Mouse (Mus musculus): Measurements from ENCODE around the gene Tmem108. TPM values are rescaled to one million over a fixed set of nuclear protein-coding genes. Genes with fewer than 3 reads are reported as not detected.

Tmem108 gene
- total RNA-seq (2021): under 1 TPM; 0.07 to 0.29 TPM
- long read RNA-seq, experiment 1, partial matches to known transcripts: 0 of 1 reads
- long read RNA-seq, experiment 1, other reads (novel, unspliced or antisense): 0 of 1 reads
- long read RNA-seq, experiment 2: 0 reads

DNA sequence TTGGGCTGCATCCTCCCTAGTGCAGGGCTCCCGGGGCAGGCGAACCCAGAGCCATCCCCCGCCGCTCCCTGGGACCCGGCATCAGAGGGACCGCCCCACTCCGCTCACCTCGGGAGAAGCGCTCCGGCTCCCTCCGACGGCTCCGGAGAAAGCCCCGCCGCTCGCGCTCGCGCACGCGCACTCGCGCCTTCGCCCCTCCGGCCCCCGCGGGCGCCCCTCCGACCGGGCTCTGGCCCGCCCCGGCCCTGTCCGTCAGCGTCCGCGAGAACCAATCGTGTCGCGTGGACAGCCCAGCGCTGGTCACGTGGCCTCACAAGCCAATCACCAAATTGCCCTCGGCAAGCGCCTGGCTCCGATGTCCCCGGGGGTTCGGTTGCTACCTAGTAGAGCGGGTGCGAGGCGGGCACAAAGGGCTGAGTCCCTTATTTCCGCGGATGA, at the start of gene Tmem108:
Gene Tmem108 (minus strand): TSS at position 191 of the 438 bp plus-strand sequence.
- DNase-seq: peak; percentile 80
- intact Hi-C loops (cut with DNase I; ENCODE audit: low total_unique reads): no loop called here

DNA sequence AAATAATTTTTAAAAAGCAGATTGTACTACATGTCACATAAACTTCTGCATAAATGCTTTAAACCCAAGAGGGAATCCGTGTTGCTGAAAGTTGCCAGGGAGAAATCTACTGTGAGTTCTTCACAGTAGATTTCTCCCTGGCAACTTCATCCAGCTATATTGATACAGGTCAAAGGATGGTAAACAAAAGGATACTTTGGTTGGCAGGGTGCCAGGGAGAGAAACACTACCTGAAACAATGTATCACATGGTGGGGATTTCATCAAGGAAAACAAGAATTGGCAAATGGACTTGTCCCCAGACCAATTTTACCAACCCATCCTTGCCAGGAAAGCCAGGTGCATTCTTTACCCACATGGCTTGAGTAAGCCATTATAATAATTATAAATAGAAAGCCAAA, 27.4 kb upstream of the Tmem108 start:
- DNase-seq: no peak
- intact Hi-C loops (cut with DNase I; ENCODE audit: low total_unique reads): no loop called here

GRCm38 (mm10) chr9:103784156-103784555, 22.5 kb upstream of the Tmem108 start:
- no peak for DNase-seq
- intact Hi-C loops (cut with DNase I; ENCODE audit: low total_unique reads): no loop called here

GRCm38 (mm10) chr9:103783276-103783675, 21.6 kb upstream of the Tmem108 start:
- intact Hi-C loops (cut with DNase I; ENCODE audit: low total_unique reads): no loop called here
- no peak for DNase-seq

GRCm38 (mm10) chr9:103782306-103782705, 20.7 kb upstream of the Tmem108 start:
- DNase-seq: no peak
- intact Hi-C loops (cut with DNase I; ENCODE audit: low total_unique reads): no loop called here

- DNase-seq: no peak
- intact Hi-C loops (cut with DNase I; ENCODE audit: low total_unique reads): no loop called here
These were observed 19.8 kb upstream of the Tmem108 start for GRCm38 (mm10) chr9:103781407-103781806.

GRCm38 (mm10) chr9:103780598-103780997, 19.0 kb upstream of the Tmem108 start:
- intact Hi-C loops (cut with DNase I; ENCODE audit: low total_unique reads): no loop called here
- DNase-seq: no peak

DNA sequence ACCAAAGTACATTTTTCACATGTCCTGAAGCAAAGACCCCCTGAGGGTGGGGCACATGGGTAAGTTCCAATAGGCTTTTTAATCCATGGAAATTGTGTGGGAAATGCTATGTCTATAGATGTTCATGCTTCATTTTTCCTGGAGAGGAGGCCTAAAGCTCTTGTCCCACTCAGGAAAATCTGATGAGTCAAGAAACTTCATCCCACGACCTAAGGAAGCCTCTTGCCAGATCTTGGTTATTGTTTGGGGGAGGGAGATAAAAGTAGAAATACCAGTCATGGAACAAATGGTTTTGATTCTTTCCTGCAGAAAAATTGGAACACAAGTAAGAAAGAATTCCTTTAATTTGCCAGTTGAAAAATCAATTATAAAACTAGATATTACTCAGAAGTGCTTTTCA, 16.5 kb upstream of the Tmem108 start:
- intact Hi-C loops (cut with DNase I; ENCODE audit: low total_unique reads): loop anchor here (10.0 kb wide), 1 partner anchor 407 kb away; no protein-coding TSS in a partner anchor
- DNase-seq: no peak

- DNase-seq: peak; percentile 4
- intact Hi-C loops (cut with DNase I; ENCODE audit: low total_unique reads): no loop called here
These were observed 476 bp downstream of the Tmem108 start for GRCm38 (mm10) chr9:103761151-103761571.

DNA sequence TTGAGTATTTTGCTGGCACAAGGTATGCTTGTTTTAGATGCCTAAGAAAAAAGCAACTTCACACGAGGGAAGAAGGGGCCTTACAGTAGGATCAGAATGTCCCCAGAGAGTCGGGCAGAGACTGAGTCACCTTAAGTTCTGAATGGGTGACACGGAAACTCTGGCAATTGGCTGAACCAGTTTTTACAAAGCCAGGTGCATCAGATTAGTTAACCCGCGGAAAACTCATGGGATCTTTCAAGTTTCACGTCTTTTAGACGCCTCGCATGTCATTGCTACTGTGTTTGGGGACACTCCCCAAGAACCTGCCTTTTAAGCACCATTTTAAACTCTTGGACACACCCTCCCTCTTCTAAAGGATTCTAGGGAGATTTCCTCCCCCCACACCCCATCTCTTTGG, 1.3 kb downstream of the Tmem108 start:
- no peak for DNase-seq
- intact Hi-C loops (cut with DNase I; ENCODE audit: low total_unique reads): no loop called here

- DNase-seq: no peak
- intact Hi-C loops (cut with DNase I; ENCODE audit: low total_unique reads): loop anchor here (2.0 to 10.0 kb wide), 3 partner anchors 135 to 268 kb away; no protein-coding TSS in a partner anchor
These were observed 1.8 kb downstream of the Tmem108 start for GRCm38 (mm10) chr9:103759829-103760228.

GRCm38 (mm10) chr9:103758930-103759695, 2.5 kb downstream of the Tmem108 start:
- peak; percentile 52 for DNase-seq
- intact Hi-C loops (cut with DNase I; ENCODE audit: low total_unique reads): loop anchor here (2.0 to 10.0 kb wide), 3 partner anchors 134 to 267 kb away; no protein-coding TSS in a partner anchor

- intact Hi-C loops (cut with DNase I; ENCODE audit: low total_unique reads): loop anchor here (2.0 to 10.0 kb wide), 3 partner anchors 133 to 266 kb away; no protein-coding TSS in a partner anchor
- no peak for DNase-seq
These were observed 3.4 kb downstream of the Tmem108 start for GRCm38 (mm10) chr9:103758246-103758645.

DNA sequence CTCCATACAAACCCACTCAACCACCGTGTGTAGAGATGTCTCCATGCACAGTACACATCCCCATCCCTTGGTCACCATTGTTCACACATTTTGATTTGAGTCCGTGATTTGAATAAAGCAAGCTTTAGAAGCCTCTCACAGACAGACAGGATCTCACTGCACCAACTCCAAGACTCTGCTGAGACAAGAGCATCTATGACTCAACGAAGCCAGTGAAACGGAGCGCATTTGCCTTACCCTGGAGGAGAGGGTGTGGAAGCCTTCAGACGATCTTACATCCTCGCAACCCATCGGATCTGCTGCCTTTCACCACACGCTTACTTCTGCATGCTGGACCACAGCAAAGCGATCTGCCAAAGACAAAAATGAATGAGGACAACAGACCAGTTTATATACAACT, 9.0 kb downstream of the Tmem108 start:
- intact Hi-C loops (cut with DNase I; ENCODE audit: low total_unique reads): loop anchor here (10.0 kb wide), 1 partner anchor 242 kb away; no protein-coding TSS in a partner anchor

GRCm38 (mm10) chr9:103751568-103751967, 10.1 kb downstream of the Tmem108 start:
- no peak for DNase-seq
- intact Hi-C loops (cut with DNase I; ENCODE audit: low total_unique reads): loop anchor here (10.0 kb wide), 1 partner anchor 243 kb away; no protein-coding TSS in a partner anchor

More for the DNA sequence above, 9.0 kb downstream of the Tmem108 start:
- DNase-seq: no peak

- no peak for DNase-seq
- intact Hi-C loops (cut with DNase I; ENCODE audit: low total_unique reads): loop anchor here (10.0 kb wide), 1 partner anchor 244 kb away; no protein-coding TSS in a partner anchor
These were observed 11.1 kb downstream of the Tmem108 start for GRCm38 (mm10) chr9:103750491-103750890.

DNA sequence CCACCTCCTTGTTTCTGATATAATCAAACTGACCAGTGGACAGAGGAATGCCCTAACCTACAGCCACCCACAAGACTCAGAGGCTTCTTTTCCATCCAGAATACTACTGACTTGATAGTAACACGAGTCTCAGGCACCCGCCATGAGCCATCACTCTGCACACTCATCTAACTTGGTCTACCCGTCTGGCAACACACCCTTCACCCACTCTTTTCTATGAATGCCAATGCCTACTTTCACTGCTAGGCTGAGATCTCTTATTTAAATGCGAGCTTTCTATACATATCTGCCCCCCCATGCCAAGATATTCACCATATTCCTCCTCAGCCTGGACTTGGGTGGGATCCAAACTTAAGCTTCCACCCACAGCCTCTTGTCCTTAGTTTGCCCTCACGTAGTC, 15.0 kb downstream of the Tmem108 start:
- DNase-seq: no peak
- intact Hi-C loops (cut with DNase I; ENCODE audit: low total_unique reads): no loop called here

- no peak for DNase-seq
- intact Hi-C loops (cut with DNase I; ENCODE audit: low total_unique reads): no loop called here
These were observed 21.5 kb downstream of the Tmem108 start for GRCm38 (mm10) chr9:103740145-103740544.

- no peak for DNase-seq
- intact Hi-C loops (cut with DNase I; ENCODE audit: low total_unique reads): no loop called here
These were observed 22.6 kb downstream of the Tmem108 start for GRCm38 (mm10) chr9:103739062-103739461.

- DNase-seq: no peak
- intact Hi-C loops (cut with DNase I; ENCODE audit: low total_unique reads): no loop called here
These were observed 31.9 kb downstream of the Tmem108 start for GRCm38 (mm10) chr9:103729716-103730115.

Data from gastrocnemius, postnatal 14 days (tissue).